1 mouse cellular context compared by ENCODE assay signal in the genomic region with DNA sequence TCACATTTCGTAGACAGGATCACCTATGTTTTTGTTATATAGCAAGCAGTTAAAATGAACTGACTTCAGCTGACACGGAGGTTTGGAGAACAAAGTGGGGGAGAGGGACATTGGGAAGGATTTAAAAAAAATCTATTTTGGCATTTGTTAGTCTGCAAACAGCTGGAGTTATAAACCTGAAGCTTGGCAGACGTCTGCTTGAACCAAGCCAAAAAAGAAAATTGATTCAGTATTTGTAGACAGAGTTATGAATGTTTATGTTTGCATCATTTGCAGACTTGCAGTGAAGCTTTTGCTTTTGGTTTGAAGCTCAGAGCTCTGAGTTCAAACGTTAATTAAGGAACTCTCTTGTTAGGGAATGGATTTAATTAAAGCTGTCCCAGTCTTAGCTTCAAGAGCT.
TF ChIP-seq lines count a peak whose summit lies in the region.

No protein-coding gene starts in this region.

TF ChIP-seq in CH12.LX, 34 proteins besides CTCF, POLR2A, EP300 and RAD21:
- no peak for TF ChIP-seq RCOR1 (conservative IDR thresholded peaks at IDR 0.05; ENCODE audit: low read depth, low read length)
- peak; percentile 1; the same call in 1 of the 2 replicates for TF ChIP-seq MAFK (IDR thresholded peaks at IDR 0.05; ENCODE audit: insufficient replicate concordance, low read length)
